Mouse (Mus musculus): ENCODE data around the gene Apod.

- no peak for TF ChIP-seq CTCF (IDR thresholded peaks at IDR 0.05; ENCODE audit: low read depth)
- no peak for TF ChIP-seq EP300 (optimal IDR thresholded peaks at IDR 0.05)
These were observed 38.1 kb downstream of the Apod start for GRCm38 (mm10) chr16:31276539-31276938.

Measured in stomach, postnatal 0 days (tissue).